Mouse (Mus musculus) naive thymus-derived CD4-positive, alpha-beta T cell, adult 5 months (primary cell): Measurements from ENCODE around the gene Aurkc. TPM values are rescaled to one million over a fixed set of nuclear protein-coding genes. Genes with fewer than 3 reads are reported as not detected.

Experiments used
- polyA plus RNA-seq: library from polyadenylated mRNA; unstranded; fragments of 100-300 nt; shearing (Covaris generic); gene quantifications from one replicate; pipeline ENCODE4 v1.2.1, GENCODE M21; 2017

Aurkc gene
- polyA plus RNA-seq = not detected

DNA sequence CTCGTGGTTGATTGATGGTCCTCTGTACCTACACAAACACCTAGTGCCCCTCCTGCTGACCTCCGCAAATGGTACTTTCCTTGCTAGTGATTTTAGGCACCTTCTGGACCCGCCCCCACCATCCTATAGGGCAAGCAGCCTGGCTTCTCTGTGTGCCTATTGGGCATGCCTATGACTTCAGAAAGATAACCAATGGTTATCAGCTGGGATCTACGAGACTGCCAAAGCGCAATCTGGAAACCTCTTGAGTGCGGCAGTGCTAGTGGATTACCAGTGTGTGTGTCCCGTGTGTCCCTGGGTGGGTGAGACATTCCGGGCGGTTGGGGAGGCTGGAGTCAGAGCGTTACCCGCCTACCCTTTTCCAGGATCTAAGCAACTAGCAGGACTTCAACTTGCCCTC is at the start of gene Aurkc:
Gene Aurkc (plus strand): TSS at position 50 of the 400 bp plus-strand sequence.

Other genes starting within 250 kb of the Aurkc start
- 71.0 TPM for gene Zfp954, start 126.2 kb downstream of the Aurkc start, polyA plus RNA-seq
- gene Zfp773, start 141.5 kb downstream of the Aurkc start, polyA plus RNA-seq = 16.5 TPM
- gene Zfp418, start 176.0 kb downstream of the Aurkc start, polyA plus RNA-seq = 2.9 TPM
- 3.5 TPM for gene Zfp772, start 214.7 kb downstream of the Aurkc start, polyA plus RNA-seq